Mouse (Mus musculus) layer of hippocampus, postnatal 10 days (tissue): ENCODE measurements around the gene Ano5. TPM values are rescaled to one million over a fixed set of nuclear protein-coding genes. Genes with fewer than 3 reads are reported as not detected.

Source experiments
- DNase-seq, 2 experiments: peaks; one replicate each; pipeline ENCODE4 v3.0.0; 2021; ENCODE audit warnings: low spot score in 2 of 2
- total RNA-seq, 2 experiments: library from RNA; stranded (reverse); gene quantifications; 2 replicates each; pipeline ENCODE4 v1.2.3; 2021

The Ano5 gene
- total RNA-seq, 2 experiments from 2014 or later, result 3.4 to 3.5 TPM

GRCm38 (mm10) chr7:51627666-51628065, 116.8 kb downstream of the Ano5 start:
- DNase-seq, result peak in 1 of 2 experiments; percentile 18

DNA sequence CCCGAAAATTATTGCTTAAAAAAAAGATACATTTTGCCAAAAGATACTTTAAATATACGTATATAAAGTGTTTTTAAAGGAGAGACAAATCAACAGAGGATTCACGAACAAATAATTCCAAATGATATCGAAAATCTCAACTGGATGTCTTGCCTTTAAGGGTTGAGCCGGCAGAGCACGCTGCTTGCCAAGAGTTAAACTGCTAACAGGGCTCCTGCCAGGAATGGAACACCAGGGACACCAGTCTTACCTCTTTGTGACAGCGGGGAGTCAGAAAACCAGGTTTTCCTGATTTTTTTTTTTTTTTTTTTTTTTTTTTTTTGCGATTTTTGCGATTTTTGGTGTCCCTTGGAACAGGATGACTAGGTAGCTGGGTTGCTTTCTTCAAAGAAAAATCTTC, 117.5 kb downstream of the Ano5 start:
- DNase-seq, result peak in 1 of 2 experiments; percentile 15

DNA sequence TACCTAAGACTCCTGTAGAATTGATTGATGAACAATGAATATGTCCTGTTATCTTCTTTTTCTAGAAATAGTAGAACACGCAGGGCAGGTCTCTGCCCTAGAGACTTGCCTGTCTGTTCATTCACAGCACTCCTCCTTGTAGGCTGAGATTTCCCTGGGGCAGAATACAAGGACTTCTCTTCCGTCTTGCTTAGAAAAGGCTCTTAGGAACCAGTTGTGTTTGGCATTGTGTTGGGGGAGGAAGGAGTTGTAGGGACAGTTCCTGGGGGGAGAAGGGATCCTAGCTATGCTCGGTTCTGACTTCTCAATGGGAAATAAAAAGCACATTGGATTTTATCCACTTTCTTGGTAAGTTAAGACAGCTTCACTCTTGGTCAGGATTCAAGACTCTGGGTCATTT, 118.4 kb downstream of the Ano5 start:
- DNase-seq, result no peak

- no peak for DNase-seq
Measured at GRCm38 (mm10) chr7:51631171-51631570, 120.3 kb downstream of the Ano5 start.

- no peak for DNase-seq
Measured at GRCm38 (mm10) chr7:51632543-51633229, 121.9 kb downstream of the Ano5 start.

DNA sequence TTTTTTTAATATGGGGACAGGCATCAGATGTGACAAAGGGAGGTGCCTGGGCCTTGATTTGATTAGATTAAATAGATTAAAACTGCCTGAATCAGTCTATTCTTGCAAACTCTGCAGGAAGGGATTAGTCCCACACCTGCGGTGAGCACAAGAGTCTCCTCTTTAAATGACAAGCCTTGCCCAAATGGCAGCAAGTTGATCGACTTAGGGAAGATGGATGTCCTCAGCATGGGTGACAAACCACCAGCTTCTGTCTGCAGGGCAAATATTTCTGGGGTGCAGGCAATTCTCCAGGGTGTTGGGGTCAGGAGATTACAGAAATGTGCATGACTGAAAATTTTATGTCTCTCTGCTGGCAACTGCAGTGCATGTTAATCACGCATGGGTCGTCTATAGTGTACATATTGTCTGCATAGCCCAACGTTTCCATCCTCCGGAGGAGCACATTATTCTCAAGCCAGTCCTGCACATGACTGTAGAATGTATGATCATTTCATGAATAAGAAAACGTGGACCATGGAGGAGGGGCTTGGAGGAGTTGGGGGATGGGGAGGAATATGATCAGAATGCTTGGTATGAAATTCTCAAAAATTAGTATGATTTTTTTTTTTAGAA, 122.5 kb downstream of the Ano5 start:
- no peak for DNase-seq

Other genes with a start within 250 kb of the Ano5 start
- gene Slc17a6, start 111.0 kb downstream of the Ano5 start, total RNA-seq, result 10 to 100 TPM; 42.7 to 57.6 TPM